Mouse (Mus musculus) left cerebral cortex, adult 11 months (tissue): ENCODE measurements around the gene Cyp2s1.
"Not testable (repeated sequence)": the region's sequence is repeated elsewhere in the genome, so short reads cannot be mapped to it uniquely, and the experiment has no call there.

ENCODE experiments used
- DNase-seq: peaks from one replicate; pipeline ENCODE4 v3.0.0; 2022; ENCODE audit warnings: low spot score

Gene Cyp2s1

DNA sequence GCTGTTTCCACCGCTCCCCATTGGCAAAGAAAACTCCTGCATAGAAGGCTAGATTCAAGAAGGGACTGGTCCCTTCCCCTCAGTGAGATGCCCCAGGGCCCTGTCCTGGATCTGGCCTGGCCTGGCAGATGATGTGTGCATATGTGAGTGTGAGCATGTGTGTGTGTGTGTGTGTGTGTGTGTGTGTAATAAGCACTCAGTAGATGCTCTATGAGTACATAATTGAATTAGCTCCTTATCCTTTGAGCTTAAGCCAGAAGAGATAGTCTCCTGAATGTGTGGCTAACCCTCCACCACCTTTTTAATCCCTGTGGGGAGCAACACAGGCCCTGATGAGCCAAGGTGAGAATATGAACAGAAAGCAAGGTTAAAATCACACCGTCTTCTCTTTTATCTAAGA is 5.0 kb downstream of the Cyp2s1 start:
- DNase-seq, result no peak

DNA sequence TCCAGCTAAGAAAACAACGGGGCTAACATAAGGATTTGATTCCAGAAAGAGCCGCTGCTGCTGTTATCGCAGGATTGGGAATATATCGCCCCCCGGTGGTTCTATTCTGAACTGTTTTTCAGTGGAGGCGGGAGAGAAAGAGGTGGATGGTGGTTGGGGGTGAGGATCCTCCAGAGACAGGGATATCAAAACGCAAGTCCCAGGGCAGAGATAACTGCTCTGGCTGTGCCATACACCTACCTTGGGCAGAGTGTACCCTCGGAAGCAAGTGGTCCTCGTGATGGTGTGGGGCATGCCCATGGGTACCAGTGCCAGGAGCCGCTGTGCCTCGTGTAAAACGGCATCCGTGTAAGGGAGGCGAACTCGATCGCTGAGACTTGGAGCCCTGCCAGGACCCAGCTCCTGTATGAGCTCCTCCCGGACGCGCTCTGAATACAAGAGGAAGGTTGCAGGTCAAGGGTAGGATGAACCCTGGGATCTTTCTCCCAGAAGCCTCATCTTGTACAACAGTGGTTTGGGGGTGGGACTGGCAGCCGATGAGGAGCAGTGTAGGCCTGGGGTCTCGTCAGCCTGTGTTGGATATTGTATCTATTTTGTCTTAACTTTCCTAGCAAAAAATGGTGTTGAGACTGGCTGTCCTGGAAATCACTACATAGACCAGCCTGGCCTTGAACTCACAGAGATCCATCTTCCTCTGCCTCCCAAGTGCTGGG is 10.9 kb downstream of the Cyp2s1 start:
- DNase-seq, result peak; percentile 54

DNA sequence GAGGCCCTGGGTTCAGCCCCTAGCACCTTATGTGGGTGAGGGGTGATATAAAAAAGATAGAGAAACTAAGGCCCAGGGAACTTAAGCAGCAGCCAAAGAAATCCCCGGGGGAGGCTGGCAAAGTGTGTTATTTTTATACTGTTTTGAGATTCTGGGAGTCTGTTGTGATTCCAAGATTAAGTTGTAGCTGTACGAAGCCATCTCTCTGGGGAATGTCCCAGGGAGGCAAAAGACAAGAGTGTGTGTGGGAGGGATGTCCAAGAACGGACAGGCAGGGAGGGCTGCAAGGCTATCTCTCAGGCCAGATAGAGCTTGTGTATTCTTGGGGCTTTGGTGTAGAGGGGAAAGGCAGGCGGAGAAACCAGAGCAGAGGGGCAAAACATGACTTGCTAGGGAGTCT is 11.9 kb downstream of the Cyp2s1 start:
- no peak for DNase-seq

DNA sequence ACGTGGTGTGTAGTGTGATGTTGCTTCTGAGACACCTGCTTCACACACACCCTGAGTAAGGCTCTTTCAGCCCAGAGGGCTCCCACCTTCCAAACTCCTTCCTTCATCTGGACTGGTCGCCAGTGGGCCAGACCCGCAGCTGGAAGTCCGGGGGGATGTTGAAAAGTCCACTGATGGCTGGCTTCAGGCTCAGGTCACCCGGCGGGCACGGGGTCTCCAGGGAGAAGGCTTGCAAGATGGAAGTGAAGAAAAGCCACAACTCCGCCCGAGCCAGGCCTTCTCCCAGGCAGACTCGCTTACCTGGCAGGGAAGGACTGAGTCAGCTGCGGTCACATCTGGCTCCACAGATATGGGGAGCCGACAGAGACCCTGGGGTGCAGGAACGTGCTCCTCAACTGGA is 13.3 kb downstream of the Cyp2s1 start:
- no peak for DNase-seq

DNA sequence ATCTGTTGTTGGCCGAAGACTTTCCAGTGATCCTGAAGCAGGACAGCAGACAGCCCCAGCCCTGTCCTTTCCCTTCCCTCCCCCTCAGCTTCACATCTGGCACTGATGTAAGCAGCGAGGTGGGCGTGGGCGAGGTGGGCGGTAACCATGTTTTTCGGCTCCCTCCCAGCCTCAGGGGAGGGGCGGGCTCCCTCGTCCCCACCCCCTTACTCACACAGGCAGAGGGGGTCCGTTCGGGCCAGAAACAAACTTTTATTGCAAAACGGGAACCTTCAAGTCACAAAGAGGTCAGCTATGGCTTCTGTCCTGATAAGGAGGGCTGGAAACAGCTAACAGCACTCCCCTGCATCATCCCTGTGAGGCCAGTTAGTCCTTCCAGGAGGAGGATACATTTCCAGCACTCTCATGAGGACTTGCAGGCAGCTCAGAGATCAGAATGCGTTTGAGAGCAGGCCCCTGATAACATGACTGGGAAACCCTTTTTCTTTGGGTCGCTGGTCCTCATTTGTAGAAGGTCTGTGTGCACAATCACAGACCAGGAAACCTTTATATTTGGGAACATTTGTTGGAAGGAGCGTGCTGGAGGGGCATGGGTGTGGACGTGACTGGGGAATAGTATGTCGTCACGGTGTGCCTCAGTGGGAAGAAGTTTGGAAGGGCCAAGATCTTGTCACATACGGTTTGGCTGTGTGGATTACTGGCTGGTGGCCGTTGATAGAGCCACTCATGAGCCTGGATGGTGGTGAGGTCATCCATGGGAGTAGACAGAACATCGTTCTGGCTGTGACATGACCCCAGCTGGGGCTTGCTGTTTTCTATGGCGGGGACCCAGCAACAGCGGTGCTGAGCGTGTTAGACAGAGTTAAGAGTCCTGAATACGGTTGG is 14.2 kb downstream of the Cyp2s1 start:
- no peak for DNase-seq

DNA sequence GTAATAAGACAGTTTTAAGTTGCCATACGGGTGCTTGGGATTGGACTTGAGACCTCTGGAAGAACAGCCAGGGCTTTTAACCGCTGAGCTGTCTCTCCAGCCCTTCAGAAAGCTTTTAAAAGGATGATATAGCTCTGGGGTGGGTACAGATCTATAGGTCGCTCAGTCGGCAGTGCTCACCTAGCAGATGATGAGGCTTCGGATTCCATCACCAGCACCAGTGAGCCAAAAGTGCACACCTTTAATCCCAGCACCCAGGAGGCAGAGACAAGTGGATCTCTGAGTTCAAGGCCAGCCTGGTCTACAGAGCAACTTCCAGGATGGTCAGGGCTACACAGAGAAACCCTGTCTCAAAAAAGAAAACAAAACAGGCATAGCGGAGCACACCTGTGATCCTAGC is 15.7 kb downstream of the Cyp2s1 start:
- DNase-seq, result no peak

DNA sequence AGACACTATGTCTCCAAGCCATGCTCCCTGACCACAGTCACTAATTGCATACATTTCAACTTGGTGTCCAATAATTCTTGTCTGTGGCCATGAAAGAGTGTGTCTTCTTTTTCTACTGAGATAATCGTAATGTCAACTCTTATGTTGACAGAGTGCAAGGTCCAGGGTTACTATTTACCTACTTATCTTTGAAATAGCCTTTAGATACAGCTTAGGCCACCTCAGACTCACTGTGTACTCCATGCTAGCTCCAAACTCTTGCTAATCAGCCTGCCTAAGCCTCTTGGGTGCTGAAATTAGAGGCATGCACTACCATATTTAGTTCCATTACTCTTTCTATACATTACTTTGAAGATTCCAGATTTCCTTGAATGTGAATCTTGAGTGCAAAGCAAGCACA is 17.3 kb downstream of the Cyp2s1 start:
- DNase-seq, result no peak

DNA sequence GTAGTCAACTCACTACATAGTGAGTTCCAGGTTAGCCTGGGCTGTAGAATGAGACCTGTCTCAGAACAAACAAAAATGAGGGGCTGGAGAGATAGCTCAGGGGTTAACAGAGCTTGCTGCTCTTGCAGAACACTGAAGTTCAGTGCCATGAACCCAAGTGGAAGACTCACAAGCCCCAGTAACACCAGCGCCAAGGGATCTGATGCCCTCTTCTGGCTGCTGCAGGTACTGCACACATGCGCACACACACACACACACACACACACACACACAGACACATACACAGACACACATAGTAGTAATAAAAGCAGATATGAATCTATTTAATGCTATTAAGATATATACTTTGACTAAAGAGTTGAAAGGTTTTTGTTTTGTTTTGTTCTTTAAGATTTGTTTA is 18.2 kb downstream of the Cyp2s1 start:
- no peak for DNase-seq

DNA sequence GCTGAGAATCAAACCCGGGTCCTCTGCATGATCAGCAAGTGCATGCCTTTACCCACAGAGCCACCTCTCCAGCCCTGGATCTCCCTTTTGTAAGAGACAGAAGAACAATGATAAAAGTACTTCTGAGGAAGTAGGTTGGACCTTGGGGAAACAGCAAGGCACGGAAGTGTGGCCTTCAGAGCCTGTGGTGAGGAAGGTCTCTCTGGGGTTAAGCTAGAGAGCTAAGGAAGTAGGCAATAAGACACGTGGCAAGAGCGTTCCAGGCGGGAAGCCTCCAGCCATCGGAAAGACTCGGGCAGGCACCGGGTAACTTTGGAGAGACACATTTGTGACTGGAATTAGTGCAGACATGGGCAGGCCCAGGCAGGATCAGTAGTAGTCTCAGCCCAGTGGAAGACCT is 21.9 kb downstream of the Cyp2s1 start:
- no peak for DNase-seq

DNA sequence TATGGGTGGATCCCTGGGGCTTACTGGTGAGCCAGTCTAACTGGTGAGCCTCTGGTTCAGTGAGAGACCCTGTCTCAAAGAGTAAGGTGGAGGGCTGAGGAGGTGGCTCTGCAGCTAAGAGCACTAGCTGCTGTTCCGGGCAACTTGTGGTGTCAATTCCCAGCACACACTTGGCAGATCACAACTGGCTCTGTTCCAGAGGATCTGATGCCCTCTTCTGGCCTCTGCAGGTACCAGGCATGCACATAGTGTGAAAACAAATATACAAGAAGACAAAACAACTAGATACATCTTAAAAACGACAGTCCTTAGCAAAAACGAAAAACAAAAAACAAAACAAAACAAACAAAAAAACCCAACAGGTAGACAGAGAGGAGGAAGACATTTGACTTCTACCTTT is 23.0 kb downstream of the Cyp2s1 start:
- DNase-seq, result no peak

DNA sequence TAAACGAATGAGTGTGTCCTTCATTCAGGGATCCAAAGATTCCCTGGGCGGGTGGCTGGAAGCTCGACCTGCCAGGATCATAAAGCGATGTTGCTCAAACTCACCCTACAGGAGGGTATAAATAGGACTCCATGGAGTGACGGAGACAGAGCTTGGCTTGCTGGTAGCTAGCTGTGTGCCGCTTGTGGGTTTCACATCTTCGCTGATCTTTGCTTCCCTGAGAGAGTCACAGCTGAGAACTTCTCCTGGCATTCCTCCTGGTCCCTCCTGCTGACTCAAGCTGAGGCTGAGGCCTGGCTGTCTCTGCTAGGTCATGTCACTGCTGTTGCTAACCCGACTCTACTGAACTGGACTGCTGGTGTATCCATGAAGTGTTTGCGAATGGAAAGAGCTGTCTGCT is 23.7 kb downstream of the Cyp2s1 start:
- not testable (repeated sequence) for DNase-seq

DNA sequence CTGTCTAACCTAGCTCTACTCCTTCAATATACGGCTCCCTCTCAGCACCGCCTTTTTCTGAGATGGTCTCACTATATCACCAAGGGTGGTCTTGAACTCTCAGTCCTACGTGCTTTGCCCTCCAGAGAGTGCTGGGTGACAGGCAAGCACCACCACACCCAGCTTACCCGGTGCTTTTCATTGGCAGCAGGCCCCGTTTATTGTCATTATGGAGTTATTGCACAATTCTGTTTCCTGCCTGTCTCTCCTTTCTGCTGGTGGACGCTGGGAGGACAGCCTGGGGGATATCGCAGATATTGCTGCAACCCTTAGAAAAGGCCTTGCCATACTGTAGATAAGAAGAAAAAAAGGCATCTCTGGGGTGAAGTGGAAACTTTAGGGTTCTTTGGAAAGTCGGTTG is 26.1 kb downstream of the Cyp2s1 start:
- DNase-seq, result no peak

DNA sequence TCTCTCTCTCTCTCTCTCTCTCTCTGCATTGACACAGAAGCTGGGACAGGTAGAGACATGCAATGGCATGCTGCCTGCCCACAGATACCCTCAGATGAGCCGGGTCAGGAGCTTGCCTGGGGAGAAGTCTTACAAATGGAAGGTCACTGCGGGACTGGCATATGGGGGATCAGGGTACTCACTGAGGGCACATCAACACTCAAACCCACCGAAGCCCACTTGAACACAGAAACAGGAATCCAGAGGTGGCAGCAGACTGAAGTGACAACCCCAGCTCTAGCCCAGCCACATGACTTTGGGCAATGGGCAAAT is 27.6 kb downstream of the Cyp2s1 start:
- no peak for DNase-seq

DNA sequence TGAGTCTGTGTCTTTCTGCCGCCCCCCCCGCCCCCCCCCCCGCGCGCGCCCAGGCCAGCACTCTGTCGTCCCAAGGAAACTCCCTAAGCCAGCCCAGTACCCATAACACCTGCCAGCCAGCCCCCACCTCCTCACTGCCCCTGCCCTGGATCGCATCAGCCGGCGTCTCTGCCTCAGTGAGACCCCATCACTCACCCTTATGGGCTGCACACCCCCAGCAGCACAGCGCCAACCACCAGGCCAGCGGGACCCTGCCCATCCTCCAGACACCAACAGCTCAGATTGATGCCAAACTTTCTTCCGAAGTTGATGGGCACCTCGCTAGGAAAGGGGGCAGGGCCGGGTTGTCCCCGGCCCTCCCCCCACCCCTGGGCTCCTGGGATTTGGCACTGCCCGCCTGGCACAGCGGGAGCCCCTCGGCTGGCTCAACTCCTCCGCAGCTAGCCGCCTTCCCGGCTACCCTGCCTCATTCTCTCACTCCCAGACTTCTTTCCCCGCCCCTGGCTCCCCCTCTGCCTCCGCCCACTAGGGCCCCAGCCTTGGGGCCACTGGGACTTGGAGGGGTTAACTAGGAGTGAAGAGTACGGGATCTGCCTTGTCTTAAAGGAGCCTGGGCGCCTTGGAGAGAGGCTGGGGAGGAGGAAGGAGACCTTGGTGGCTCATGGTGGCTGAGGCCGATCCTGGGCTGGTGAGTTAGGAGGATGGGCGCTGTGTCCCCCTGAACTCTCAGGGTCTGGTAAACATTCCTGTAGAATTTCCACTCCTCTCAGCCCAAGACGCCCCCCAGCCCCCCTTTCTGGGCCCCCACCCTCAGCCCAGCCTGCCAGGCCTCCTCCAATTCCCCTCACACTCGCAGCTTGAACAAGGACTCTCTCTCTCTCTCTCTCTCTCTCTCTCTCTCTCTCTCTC is 28.2 kb downstream of the Cyp2s1 start, which contains the start of gene Axl:
Gene Axl (minus strand): TSS at position 486 of the 909 bp plus-strand sequence.
- DNase-seq, result no peak

DNA sequence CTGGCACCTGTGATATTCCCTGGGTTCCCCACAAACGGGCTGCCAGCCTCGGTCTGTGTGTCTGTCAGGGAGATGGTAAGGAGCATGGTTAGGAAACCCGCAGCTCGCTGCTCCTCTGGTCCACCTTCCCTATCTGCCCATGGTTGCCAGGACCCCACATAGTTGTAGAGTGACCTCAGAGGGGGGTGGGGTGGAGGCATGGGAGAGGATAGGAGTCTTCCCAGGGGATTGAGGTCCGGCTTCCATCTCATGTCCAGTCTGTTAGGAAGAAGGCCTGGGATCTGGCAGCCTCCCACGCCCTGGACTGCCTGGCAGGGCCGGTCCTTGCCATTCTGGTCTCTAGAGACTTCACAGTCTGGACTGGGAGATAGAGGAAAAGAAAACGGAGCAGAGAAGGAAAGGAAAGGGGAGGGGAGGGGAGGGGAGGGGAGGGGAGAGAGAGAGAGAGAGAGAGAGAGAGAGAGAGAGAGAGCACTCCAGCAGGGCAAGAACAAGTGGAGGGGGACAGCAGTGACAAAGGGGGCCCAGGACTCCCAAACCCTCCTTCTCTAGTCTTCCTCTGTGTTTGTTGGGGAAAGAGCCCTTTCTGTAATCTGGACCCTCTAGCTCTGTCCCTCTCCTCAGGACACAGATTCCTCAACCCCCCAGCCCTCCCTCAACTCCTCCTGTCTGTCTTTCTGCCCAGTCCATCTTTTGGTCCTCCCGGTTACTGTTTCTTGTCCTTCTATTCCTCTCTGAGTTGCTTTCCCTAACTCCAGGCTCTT is 29.1 kb downstream of the Cyp2s1 start:
- DNase-seq, result no peak

DNA sequence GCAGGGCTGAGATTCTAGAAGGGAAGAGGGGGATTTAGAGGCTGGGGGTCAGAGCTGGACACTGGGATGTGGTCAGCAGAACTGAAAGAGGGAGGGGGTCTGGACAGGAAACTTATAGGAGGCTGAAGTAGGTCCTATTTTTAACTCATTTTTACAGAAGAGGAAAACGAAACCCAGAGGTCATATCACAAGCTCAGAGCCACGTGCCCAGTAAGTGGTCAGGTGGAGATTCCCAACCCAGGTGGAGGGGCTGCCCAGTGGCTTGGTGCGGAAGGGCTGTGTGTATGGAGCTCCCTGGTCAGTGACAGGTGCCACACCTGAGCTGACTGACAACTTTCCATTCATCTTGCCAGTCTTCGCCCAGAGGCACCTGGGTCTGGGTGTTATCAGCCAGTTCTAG is 29.7 kb downstream of the Cyp2s1 start:
- no peak for DNase-seq

DNA sequence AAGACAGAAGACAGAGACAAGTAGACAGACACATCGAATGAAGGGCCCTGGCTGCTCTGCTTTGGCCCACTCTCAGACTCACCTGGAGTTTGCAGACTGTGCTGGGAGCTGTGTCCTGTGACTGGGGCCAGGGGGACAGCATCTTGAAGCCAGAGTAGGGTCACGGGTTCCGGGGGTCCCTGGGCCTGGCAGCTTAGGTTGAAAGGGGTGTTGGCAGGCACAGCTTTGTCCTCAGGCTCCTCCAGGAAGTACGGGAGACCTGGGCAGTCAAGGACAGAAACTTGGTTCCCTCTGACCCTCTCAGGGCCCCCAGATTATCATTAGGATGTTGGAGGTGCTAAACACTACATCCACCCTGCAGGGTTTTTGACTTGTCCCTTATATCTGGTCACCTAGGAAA is 31.0 kb downstream of the Cyp2s1 start:
- DNase-seq, result no peak

DNA sequence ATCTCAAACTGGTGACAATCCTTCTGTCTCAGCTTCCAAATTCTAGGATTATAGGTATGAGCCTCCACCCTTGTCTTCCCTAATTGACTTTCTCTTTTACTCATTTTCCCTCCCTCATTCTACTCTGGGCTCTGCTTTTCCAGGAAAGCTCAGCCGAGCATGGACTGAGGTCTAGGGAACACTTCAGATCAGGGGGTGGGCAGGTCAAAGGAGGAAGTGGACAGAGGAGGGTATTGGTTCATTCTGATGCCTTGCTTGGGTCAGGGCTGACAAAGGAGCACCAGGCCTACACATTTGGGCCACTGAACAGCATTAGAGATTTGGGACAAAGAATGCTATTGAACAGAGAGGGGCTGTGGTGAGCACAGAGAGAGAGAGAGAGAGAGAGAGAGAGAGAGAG is 31.9 kb downstream of the Cyp2s1 start:
- DNase-seq, result no peak

DNA sequence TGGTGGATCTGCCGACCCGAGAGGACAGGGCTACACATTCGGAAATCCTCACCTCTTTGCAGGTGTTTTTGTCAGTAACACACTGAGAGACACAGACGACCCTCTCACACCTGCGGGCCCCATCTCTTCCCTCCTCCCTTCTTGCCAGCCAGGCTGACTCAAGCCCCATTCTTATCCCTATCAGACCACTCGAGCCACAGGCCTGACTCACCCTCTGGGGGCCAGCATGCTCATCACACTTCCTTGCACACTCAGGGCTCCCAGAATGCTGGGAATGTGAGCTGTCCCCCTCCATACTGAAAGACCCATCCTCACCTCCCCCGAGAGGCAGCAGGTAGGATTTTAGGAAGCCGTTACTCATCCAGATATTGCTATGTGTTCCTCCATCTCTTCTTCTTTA is 33.0 kb downstream of the Cyp2s1 start:
- DNase-seq, result no peak

DNA sequence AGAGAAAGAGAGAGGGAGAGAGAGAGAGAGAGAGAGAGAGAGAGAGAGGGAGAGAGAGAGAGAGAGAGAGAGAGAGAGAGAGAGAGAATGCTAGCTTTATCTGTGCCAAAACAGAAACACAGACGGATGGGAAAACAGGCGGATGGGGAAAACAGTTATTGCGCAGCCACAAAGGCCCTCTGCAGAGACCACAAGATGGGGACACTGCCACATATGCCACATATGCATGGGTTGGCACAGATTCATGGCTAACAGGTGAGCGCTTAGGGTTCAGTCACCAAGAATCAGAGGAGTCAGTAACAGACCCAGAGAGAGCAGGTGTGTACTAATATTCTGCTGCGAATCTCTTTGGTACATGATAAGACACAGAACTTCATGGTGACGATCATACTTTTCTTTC is 34.0 kb downstream of the Cyp2s1 start:
- no peak for DNase-seq

DNA sequence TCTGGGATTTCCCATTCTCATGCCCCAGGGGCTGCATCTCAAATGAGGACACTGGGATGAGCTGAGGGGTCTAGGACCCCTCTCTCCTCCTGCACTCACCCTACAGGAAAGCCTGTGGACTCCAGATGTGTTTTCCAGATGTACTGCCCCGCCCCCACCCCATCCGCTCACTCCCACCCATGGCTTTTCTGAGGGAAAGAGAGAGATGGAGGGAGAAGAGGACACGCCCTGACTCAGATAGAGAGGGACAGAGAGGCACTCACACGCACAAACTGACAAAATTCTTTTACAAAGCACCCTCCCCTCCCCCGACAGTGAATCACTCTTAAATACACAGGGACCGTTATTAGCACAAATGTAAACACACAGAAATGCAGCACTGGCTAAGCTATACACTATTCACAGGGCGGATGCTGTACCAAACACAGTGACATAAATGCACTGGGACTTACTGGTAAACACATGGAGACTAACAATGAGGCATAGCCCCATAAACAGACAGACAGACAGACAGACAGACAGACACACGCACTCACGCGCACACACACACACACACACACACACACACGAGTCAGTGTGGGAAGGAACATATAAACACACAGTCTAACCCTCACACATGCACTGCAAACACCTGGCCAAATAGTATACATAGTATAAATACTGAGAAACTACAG is 34.6 kb downstream of the Cyp2s1 start:
- DNase-seq, result no peak
